Mouse (Mus musculus) hindbrain, embryonic 11.5 days (tissue): ENCODE results near the gene Olfr98. TPM values are rescaled to one million over a fixed set of nuclear protein-coding genes. Genes with fewer than 3 reads are reported as not detected.
"Not testable (repeated sequence)": the region's sequence is repeated elsewhere in the genome, so short reads cannot be mapped to it uniquely, and the experiment has no call there.

ENCODE experiments used
- ATAC-seq: fragments of 200-750 bp; cut with Nextera tagmentation; 2 replicates; pipeline ENCODE4 v1.8.0; 2017; ENCODE audit warnings: mild to moderate bottlenecking, moderate TSS enrichment, moderate library complexity; ENCODE audit not compliant: low FRiP score
- DNase-seq: peaks from one replicate; pipeline ENCODE4 v3.0.0-alpha.2; 2015; ENCODE audit warnings: low spot score
- H3K27ac ChIP-seq: fragments of 300-500 bp; sonication (generic); 2 replicates; pipeline ENCODE4 v1.5.1; 2014; ENCODE audit warnings: mild to moderate bottlenecking, low read depth, low read length
- H3K27me3 ChIP-seq: fragments of 300-500 bp; sonication (generic); 2 replicates; pipeline ENCODE4 v1.6.1; 2014; ENCODE audit warnings: mild to moderate bottlenecking, low read length, moderate library complexity, mixed read lengths; ENCODE audit not compliant: control insufficient read depth, insufficient read depth
- H3K36me3 ChIP-seq: fragments of 300-500 bp; sonication (generic); 2 replicates; pipeline ENCODE4 v1.6.1; 2014; ENCODE audit warnings: mild to moderate bottlenecking, low read length, moderate library complexity, mixed read lengths; ENCODE audit not compliant: control insufficient read depth, insufficient read depth
- H3K4me1 ChIP-seq: fragments of 300-500 bp; sonication (generic); replicated peaks from 2 replicates; pipeline ENCODE4 v1.6.1; 2014; ENCODE audit warnings: low read length, mixed read lengths; ENCODE audit not compliant: control insufficient read depth, insufficient read depth
- H3K4me2 ChIP-seq: fragments of 300-500 bp; sonication (generic); replicated peaks from 2 replicates; pipeline ENCODE4 v1.6.1; 2014; ENCODE audit warnings: mild to moderate bottlenecking, low read depth, low read length
- H3K4me3 ChIP-seq: fragments of 300-500 bp; sonication (generic); 2 replicates; pipeline ENCODE4 v1.5.1; 2014; ENCODE audit warnings: low read depth, low read length
- H3K9ac ChIP-seq: fragments of 300-500 bp; sonication (generic); 2 replicates; pipeline ENCODE4 v1.6.1; 2014; ENCODE audit warnings: low read depth, low read length
- H3K9me3 ChIP-seq: fragments of 300-500 bp; sonication (generic); 2 replicates; pipeline ENCODE4 v1.6.1; 2016; ENCODE audit warnings: low read length; ENCODE audit not compliant: control insufficient read depth
- WGBS: fragments of 180-500 bp; shearing (Covaris S2); extraction: QIAGEN DNeasy Blood & Tissue Kit; methylation state at CpG from one replicate; pipeline ENCODE4 v1.1.7; 2014; 5-methylcytosine and 5-hydroxymethylcytosine counted together
- polyA plus RNA-seq: library from polyadenylated mRNA; unstranded; fragments of >200 nt; fragmentation: Nextera tagmentation; extraction: Ambion mirVana; gene quantifications from 2 replicates; pipeline ENCODE4 v1.2.1, GENCODE M21; 2014

The Olfr98 gene
- polyA plus RNA-seq, 1 experiment from 2014 or later = not detected

DNA sequence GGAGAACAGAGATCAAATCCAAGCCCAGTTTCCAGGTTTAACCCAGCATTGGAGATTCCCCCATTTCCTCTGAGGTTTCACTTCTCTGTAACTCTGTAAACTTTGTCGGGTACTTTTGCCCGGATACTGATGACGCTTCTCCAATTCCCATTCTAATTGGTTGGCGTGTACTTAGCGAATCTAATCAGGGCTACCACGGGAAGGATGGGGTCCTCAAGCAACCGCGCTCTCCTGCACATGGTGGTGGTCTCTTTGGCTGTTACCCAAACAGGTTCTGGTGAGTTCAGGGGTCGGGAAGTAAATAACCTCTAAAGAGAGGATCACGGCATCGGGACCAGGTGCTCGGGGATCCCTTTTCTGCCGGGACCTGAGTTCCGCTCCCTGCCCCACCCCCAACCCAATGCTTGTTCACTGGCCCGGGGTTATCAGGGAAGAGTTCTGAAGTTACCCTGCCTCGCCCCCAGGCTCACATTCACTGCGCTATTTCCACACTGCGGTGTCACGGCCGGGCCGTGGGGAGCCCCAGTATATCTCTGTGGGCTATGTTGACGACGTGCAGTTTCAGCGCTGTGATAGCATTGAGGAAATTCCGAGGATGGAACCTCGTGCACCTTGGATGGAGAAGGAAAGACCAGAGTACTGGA lies 6.6 kb upstream of the Olfr98 start, which contains the start of gene H2-M3:
H2-M3 (plus strand) TSS at position 163 of the 644 bp plus-strand sequence.
- H3K9ac ChIP-seq = 0 out of 2 replicates have a peak within 1 kb of the TSS, but pooled peaks have one; percentile 28
- no peaks in the 10 kb centered on the region for H3K4me1 ChIP-seq
- H3K27me3 ChIP-seq = no peaks in the 10 kb centered on the region
- ATAC-seq (peak; percentile 98), DNase-seq (peak; percentile 91)
- H3K36me3 ChIP-seq = no peaks in the 10 kb centered on the region
- H3K4me2 ChIP-seq = peak within 1 kb of the TSS; percentile 80
- 5% methylated on average over 26 of the region's 26 CpGs for WGBS
- peak within 1 kb of the TSS; percentile 48 for H3K4me3 ChIP-seq
- no peak within 1 kb of the TSS for H3K27ac ChIP-seq
- no peaks in the 10 kb centered on the region for H3K9me3 ChIP-seq

DNA sequence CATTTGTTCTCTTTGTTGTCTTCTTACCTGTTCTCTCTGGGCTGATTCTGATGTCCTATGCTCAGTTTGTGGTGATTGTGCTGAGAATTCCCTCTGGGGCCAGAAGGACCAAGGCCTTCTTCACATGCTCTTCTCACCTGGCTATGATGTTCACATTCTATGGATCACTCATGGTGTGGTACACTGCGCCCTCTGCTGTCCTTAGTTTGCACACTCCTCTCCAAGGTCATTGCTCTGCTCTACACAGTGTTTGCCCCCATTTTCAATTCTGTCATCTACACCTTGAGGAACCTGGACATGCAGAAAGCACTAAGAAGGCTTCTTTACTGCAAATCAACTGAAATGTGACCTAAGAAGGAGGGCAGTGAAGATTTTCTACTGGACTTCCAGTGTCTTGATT lies 13.0 kb downstream of the Olfr98 start:
- 14% methylated on average over 1 of the region's 1 CpGs for WGBS
- Histone ChIP-seq H3K4me2 (no peak overlapping the region), H3K27me3 (no peaks in the 10 kb centered on the region), H3K9me3 (no peaks in the 10 kb centered on the region), H3K36me3 (no peaks in the 10 kb centered on the region), H3K9ac (no peak overlapping the region), H3K4me1 (no peaks in the 10 kb centered on the region), H3K27ac (no peak overlapping the region), H3K4me3 (no peak overlapping the region)
- peak; percentile 6 for DNase-seq
- no peak for ATAC-seq

DNA sequence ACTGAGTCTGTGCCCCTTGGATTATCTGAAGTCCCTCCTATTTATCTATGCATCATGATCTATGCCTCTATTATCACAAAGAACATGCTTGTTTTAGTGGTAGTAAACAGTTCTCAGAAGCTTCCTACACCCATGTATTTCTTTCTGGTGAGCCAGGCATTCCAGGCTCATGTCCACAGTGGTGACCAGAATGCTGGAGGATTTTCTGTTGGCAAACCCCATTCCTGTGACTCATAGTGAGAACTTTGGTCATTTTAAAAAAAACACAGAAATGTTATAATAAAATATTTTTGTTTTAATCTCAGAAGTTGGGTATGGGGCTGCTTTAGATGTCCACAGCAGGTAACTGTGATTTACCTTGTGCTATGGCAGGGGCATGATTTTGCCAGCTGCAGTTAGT lies 14.1 kb downstream of the Olfr98 start:
- H3K4me1 ChIP-seq = no peaks in the 10 kb centered on the region
- DNase-seq (no peak), ATAC-seq (no peak)
- no peak overlapping the region for H3K9ac ChIP-seq
- no peak overlapping the region for H3K27ac ChIP-seq
- no peak overlapping the region for H3K4me2 ChIP-seq
- no peaks in the 10 kb centered on the region for H3K27me3 ChIP-seq
- H3K9me3 ChIP-seq = no peaks in the 10 kb centered on the region
- no peaks in the 10 kb centered on the region for H3K36me3 ChIP-seq
- no peak overlapping the region for H3K4me3 ChIP-seq

DNA sequence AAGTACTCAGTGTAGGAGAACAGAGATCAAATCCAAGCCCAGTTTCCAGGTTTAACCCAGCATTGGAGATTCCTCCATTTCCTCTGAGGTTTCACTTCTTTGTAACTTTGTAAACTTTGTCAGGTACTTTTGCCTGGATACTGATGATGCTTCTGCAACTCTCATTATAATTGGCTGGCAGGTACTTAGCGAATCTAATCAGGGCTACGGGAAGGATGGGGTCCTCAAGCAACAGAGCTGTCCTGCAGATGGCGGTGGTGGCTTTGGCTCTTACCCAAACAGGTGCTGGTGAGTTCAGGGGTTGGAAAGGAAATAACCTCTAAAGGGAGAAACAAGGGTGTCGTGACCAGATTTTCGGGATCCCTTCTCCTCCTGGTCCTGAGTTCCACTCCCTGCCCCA lies 16.8 kb downstream of the Olfr98 start:
- DNase-seq = peak; percentile 7
- no peak for ATAC-seq
- H3K36me3 ChIP-seq = no peaks in the 10 kb centered on the region

DNA sequence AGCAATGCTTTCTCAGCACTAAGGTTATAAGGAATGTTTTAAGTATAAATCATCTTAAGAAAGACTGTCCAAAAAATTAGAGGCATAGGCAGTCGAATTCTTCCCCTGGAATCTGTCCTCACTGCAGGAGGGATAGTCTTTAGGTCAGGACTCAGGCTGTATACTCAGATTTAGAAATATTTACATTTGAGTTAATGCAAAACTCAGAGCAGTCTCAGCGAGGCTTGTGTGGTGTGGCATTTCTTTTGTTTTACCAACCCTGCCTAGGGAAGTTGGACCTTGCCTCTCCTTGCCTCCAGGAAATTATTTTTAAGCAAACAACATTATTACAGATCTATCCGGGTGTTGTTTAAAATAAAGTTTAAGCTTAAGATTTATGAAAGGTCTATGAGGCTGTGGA lies 21.4 kb downstream of the Olfr98 start:
- ATAC-seq (no peak), DNase-seq (no peak)
- Histone ChIP-seq H3K4me2 (no peak overlapping the region), H3K36me3 (no peaks in the 10 kb centered on the region), H3K9ac (no peak overlapping the region), H3K4me1 (no peaks in the 10 kb centered on the region), H3K9me3 (no peaks in the 10 kb centered on the region), H3K4me3 (no peak overlapping the region), H3K27ac (no peak overlapping the region), H3K27me3 (no peaks in the 10 kb centered on the region)
- 53% methylated on average over 3 of the region's 3 CpGs for WGBS

More for the DNA sequence above, 16.8 kb downstream of the Olfr98 start:
- H3K27me3 ChIP-seq = no peaks in the 10 kb centered on the region
- H3K27ac ChIP-seq = no peak overlapping the region
- no peak overlapping the region for H3K4me3 ChIP-seq
- H3K4me2 ChIP-seq = no peak overlapping the region
- WGBS = 39% methylated on average over 5 of the region's 5 CpGs
- H3K9me3 ChIP-seq = no peaks in the 10 kb centered on the region
- no peaks in the 10 kb centered on the region for H3K4me1 ChIP-seq
- no peak overlapping the region for H3K9ac ChIP-seq

DNA sequence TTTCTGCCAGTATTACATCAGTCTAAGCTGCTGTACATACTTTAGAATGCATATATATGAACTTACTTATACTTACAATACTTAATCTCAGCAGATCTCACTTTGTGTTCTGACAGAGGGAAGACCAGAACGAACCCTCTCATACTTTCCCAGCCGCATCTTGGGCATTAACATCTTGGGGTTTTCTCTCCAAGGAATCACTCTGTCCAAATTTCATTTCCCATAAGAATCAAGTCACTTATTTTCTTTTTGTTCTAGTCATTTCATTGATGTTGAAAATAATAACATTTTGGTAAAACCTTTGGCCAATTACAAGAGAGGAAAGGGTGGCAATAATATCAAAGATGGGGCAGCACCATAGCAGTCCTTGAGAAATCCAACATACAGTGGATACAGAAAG lies 26.3 kb downstream of the Olfr98 start, which contains the start of gene Olfr97:
Olfr97 (minus strand) TSS at position 101 of the 400 bp plus-strand sequence.
- not testable (repeated sequence) for H3K36me3 ChIP-seq, H3K4me3 ChIP-seq, H3K9me3 ChIP-seq, H3K27ac ChIP-seq, H3K27me3 ChIP-seq, H3K9ac ChIP-seq, ATAC-seq, DNase-seq, H3K4me2 ChIP-seq, H3K4me1 ChIP-seq
- WGBS = 88% methylated on average over 2 of the region's 2 CpGs

DNA sequence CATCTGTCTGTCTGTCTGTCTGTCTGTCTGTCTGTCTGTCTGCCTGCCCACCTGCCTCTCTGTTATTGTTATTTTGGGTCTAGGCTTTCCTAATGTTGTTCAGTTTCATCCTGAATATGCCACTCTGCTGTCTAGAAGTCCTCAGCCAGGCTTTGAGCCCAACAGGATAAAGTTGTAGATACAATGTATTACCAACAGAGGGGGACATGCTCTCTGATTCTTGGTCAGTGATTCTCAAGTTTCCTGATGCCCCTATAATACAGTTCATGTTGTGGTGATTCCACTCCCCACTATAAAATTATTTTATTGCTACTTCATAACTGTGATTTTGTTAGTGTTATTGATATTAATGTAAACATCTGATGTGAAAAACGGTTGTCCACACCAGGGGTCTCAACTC lies 41.7 kb downstream of the Olfr98 start:
- no peak overlapping the region for H3K4me2 ChIP-seq
- no peak for ATAC-seq
- H3K27me3 ChIP-seq = no peaks in the 10 kb centered on the region
- H3K9ac ChIP-seq = no peak overlapping the region
- no peak overlapping the region for H3K4me3 ChIP-seq
- H3K9me3 ChIP-seq = no peaks in the 10 kb centered on the region
- H3K36me3 ChIP-seq = no peaks in the 10 kb centered on the region
- H3K27ac ChIP-seq = no peak overlapping the region
- no peaks in the 10 kb centered on the region for H3K4me1 ChIP-seq
- DNase-seq = no peak
- WGBS = 34% methylated on average over 1 of the region's 1 CpGs

DNA sequence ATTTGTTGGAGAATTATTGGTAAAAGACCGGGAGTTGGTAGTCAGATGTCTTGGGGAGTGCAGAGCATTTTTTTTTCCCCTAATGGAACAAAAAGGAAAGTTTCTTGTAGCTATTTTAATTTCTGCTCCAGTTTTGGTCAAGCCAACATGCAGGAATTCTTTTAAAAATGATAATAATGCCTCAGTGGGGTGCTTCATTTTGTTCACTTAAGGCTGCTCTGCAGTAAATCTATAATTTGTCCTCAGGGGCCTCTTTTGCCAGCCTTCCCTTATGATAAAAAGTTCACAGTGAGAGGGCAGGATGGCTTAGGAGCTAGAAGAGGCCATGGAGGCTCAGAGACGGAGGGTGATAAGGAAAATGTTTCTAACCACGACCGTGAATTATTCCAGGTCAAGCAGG lies 43.7 kb downstream of the Olfr98 start, which contains the start of gene Olfr96:
Olfr96 (plus strand) TSS at position 301 of the 400 bp plus-strand sequence.
- H3K27me3 ChIP-seq = no peaks in the 10 kb centered on the region
- no peak for ATAC-seq
- 73% methylated on average over 4 of the region's 4 CpGs for WGBS

DNA sequence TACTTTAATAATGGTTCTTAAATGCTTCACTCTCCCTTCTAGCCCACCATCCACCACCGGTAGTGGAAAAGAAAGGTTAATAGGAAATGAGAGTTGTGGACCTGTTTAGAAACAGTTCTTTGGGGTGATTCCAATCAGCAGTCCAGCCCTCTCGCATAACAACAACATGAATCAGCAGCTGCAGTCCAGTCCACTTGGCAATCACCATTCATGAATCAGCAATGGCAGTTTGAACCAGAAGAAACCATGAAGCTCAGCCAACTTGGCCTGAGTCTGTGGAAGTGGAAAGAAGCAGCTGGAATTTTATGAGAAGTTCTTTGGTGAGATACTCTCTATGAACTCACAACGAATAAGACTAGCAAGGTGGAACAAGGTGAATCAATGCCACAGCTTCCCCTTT lies 45.1 kb downstream of the Olfr98 start:
- 94% methylated on average over 3 of the region's 3 CpGs for WGBS
- Histone ChIP-seq H3K4me1 (no peaks in the 10 kb centered on the region), H3K9me3 (no peaks in the 10 kb centered on the region), H3K36me3 (no peaks in the 10 kb centered on the region), H3K4me2 (no peak overlapping the region), H3K27me3 (no peaks in the 10 kb centered on the region), H3K9ac (no peak overlapping the region), H3K27ac (no peak overlapping the region), H3K4me3 (no peak overlapping the region)
- DNase-seq (no peak), ATAC-seq (no peak)

More for the DNA sequence above, 43.7 kb downstream of the Olfr98 start, which contains the start of gene Olfr96:
- H3K27ac ChIP-seq = no peak within 1 kb of the TSS
- H3K4me2 ChIP-seq = no peak within 1 kb of the TSS
- H3K36me3 ChIP-seq = no peaks in the 10 kb centered on the region
- DNase-seq = no peak
- H3K9ac ChIP-seq = no peak within 1 kb of the TSS
- no peaks in the 10 kb centered on the region for H3K9me3 ChIP-seq
- no peaks in the 10 kb centered on the region for H3K4me1 ChIP-seq
- H3K4me3 ChIP-seq = no peak within 1 kb of the TSS
